Mouse (Mus musculus) mouse trophoblast stem cell (cell line): ENCODE measurements around the gene Zc3h7a.
"Not testable (repeated sequence)": the region's sequence is repeated elsewhere in the genome, so short reads cannot be mapped to it uniquely, and the experiment has no call there.

ENCODE experiments used
- in situ Hi-C, 2 experiments: fragments of 300-500 bp; cut with MseI, MboI; formaldehyde crosslinking; loops; 2 replicates in 1 of 2; 3 replicates in 1 of 2; pipeline ENCODE4 v1.15.1; 2025

The Zc3h7a gene

GRCm38 (mm10) chr16:11143706-11144483 lies 32.3 kb downstream of the Zc3h7a start:
- in situ Hi-C loops: not testable (repeated sequence)

- in situ Hi-C loops: no loop called here
Observed at GRCm38 (mm10) chr16:11134348-11135344, 41.5 kb downstream of the Zc3h7a start, which contains the start of gene Txndc11. TSS of gene Txndc11 (minus strand) at chr16:11134650.

- in situ Hi-C loops: no loop called here
Observed at GRCm38 (mm10) chr16:11133476-11134347, 42.5 kb downstream of the Zc3h7a start.

- in situ Hi-C loops: no loop called here
Observed at GRCm38 (mm10) chr16:11132839-11133238, 43.4 kb downstream of the Zc3h7a start.

- in situ Hi-C loops: no loop called here
Observed at GRCm38 (mm10) chr16:11128301-11128700, 47.9 kb downstream of the Zc3h7a start.

GRCm38 (mm10) chr16:11125371-11125770 lies 50.8 kb downstream of the Zc3h7a start:
- in situ Hi-C loops: no loop called here

- in situ Hi-C loops: no loop called here
Observed at GRCm38 (mm10) chr16:11124110-11124509, 52.1 kb downstream of the Zc3h7a start.

GRCm38 (mm10) chr16:11122625-11123024 lies 53.6 kb downstream of the Zc3h7a start:
- in situ Hi-C loops: no loop called here

- in situ Hi-C loops: loop anchor here in 1 of 2 experiments (5.0 kb wide), 1 partner anchor 72 kb away; no protein-coding TSS in a partner anchor
Observed at GRCm38 (mm10) chr16:11109198-11109740, 66.9 kb downstream of the Zc3h7a start.

GRCm38 (mm10) chr16:11104905-11105304 lies 71.3 kb downstream of the Zc3h7a start:
- in situ Hi-C loops: loop anchor here in 1 of 2 experiments (5.0 kb wide), 1 partner anchor 68 kb away; no protein-coding TSS in a partner anchor

GRCm38 (mm10) chr16:11097301-11097700 lies 78.9 kb downstream of the Zc3h7a start:
- in situ Hi-C loops: no loop called here

- in situ Hi-C loops: no loop called here
Observed at GRCm38 (mm10) chr16:11093717-11094386, 82.3 kb downstream of the Zc3h7a start.

GRCm38 (mm10) chr16:11092523-11092922 lies 83.7 kb downstream of the Zc3h7a start:
- in situ Hi-C loops: no loop called here

GRCm38 (mm10) chr16:11092061-11092460 lies 84.1 kb downstream of the Zc3h7a start:
- in situ Hi-C loops: no loop called here

GRCm38 (mm10) chr16:11090836-11091570 lies 85.2 kb downstream of the Zc3h7a start:
- in situ Hi-C loops: no loop called here

GRCm38 (mm10) chr16:11086856-11087588 lies 89.2 kb downstream of the Zc3h7a start:
- in situ Hi-C loops: no loop called here
